Mouse (Mus musculus) retina, postnatal 1 day (tissue): Measurements from ENCODE around the gene Rbms3.

ENCODE experiments used
- DNase-seq: peaks from one replicate; pipeline ENCODE4 v3.0.0-alpha.2; 2012

Gene Rbms3

GRCm38 (mm10) chr9:116814495-116815094 lies 815.1 kb downstream of the Rbms3 start:
- DNase-seq = no peak

GRCm38 (mm10) chr9:116813396-116813795 lies 816.3 kb downstream of the Rbms3 start:
- no peak for DNase-seq

- peak; percentile 16 for DNase-seq
Measured at GRCm38 (mm10) chr9:116809260-116809659, 820.5 kb downstream of the Rbms3 start.

GRCm38 (mm10) chr9:116808401-116808800 lies 821.3 kb downstream of the Rbms3 start:
- peak; percentile 12 for DNase-seq

- peak; percentile 75 for DNase-seq
Measured at GRCm38 (mm10) chr9:116807166-116808081, 822.3 kb downstream of the Rbms3 start.

- DNase-seq = no peak
Measured at GRCm38 (mm10) chr9:116803292-116803731, 826.4 kb downstream of the Rbms3 start.

GRCm38 (mm10) chr9:116802602-116803001 lies 827.1 kb downstream of the Rbms3 start:
- no peak for DNase-seq

- DNase-seq = no peak
Measured at GRCm38 (mm10) chr9:116795240-116795955, 834.3 kb downstream of the Rbms3 start.

GRCm38 (mm10) chr9:116791850-116792249 lies 837.9 kb downstream of the Rbms3 start:
- no peak for DNase-seq

- no peak for DNase-seq
Measured at GRCm38 (mm10) chr9:116786136-116787046, 843.3 kb downstream of the Rbms3 start.

- DNase-seq = no peak
Measured at GRCm38 (mm10) chr9:116771820-116772219, 857.9 kb downstream of the Rbms3 start.

- peak; percentile 48 for DNase-seq
Measured at GRCm38 (mm10) chr9:116769358-116770054, 860.2 kb downstream of the Rbms3 start.

GRCm38 (mm10) chr9:116762395-116763025 lies 867.2 kb downstream of the Rbms3 start:
- DNase-seq = peak; percentile 11

GRCm38 (mm10) chr9:116748857-116749584 lies 880.7 kb downstream of the Rbms3 start:
- no peak for DNase-seq

- no peak for DNase-seq
Measured at GRCm38 (mm10) chr9:116748346-116748745, 881.4 kb downstream of the Rbms3 start.

- DNase-seq = no peak
Measured at GRCm38 (mm10) chr9:116746871-116747270, 882.8 kb downstream of the Rbms3 start.

- DNase-seq = no peak
Measured at GRCm38 (mm10) chr9:116737786-116738185, 891.9 kb downstream of the Rbms3 start.

- no peak for DNase-seq
Measured at GRCm38 (mm10) chr9:116729172-116729571, 900.5 kb downstream of the Rbms3 start.

GRCm38 (mm10) chr9:116728655-116729054 lies 901.1 kb downstream of the Rbms3 start:
- no peak for DNase-seq

- DNase-seq = no peak
Measured at GRCm38 (mm10) chr9:116728093-116728492, 901.6 kb downstream of the Rbms3 start.
